Mouse (Mus musculus) left cerebral cortex, postnatal 14 days (tissue): Measurements from ENCODE around the gene Skint6. TPM values are rescaled to one million over a fixed set of nuclear protein-coding genes. Genes with fewer than 3 reads are reported as not detected.
"Not testable (repeated sequence)": the region's sequence is repeated elsewhere in the genome, so short reads cannot be mapped to it uniquely, and the experiment has no call there.

ENCODE experiments used
- DNase-seq, 2 experiments: peaks; one replicate each; pipeline ENCODE4 v3.0.0; 2021 to 2022; ENCODE audit warnings: low spot score in 2 of 2, mixed read lengths in 1 of 2
- intact Hi-C: fragments of 180-260 bp; cut with DNase I; formaldehyde crosslinking; loops from one replicate; pipeline ENCODE4 v1.15.1; 2025
- long read RNA-seq, 2 experiments: library from polyadenylated mRNA; stranded (forward); transcript quantifications; one replicate each; pipeline ENCODE4 v2.0.0; 2021
- total RNA-seq, 2 experiments: library from RNA; stranded (reverse); gene quantifications; 2 replicates each; pipeline ENCODE4 v1.2.3; 2021

Gene Skint6
- total RNA-seq, result not detected
- long read RNA-seq, experiment 1, result 0 reads
- long read RNA-seq, experiment 2, result 0 reads

DNA sequence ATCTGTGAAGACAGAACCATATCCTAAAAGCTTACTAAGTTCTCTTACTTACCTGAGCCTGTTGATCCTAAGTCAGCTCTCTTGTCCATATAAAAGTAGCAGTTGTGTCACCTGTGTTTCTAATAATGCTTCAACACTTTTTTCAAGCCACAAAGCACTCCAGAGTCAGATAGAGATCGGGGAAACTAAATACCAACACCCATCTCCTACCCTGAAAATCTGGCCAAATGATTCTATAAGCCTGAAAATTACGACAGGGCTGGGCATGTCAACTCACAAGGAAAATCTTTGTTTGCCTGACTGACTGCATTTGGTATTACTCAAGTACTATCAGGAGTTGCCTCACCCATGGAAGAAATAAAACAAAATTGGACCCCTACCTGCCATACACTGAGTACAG lies at the start of gene Skint6:
Gene Skint6, minus strand, starts transcription at position 101 of the 400 bp plus-strand sequence.
- intact Hi-C loops, result no loop called here
- no peak for DNase-seq

DNA sequence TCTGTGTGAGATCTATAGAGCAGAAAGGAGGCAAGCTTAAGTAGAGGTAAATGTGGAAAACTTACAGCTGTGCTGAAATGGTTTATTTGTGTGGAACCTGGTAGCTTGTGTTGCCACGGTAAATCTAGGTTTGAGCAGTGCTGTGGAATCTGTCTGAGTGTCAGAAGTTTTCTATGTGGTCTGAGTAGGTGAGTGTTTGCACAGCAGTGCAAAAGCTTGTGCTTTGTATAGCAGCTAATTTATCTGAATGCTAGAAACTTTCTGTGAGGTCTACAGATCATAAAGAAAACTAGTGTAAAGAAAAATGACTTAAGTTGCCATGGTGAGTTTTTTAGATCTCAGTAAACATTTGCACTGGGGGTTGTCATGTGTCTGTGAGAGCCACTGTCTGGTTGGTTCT lies 34.1 kb upstream of the Skint6 start:
- intact Hi-C loops, result no loop called here
- DNase-seq, result no peak

DNA sequence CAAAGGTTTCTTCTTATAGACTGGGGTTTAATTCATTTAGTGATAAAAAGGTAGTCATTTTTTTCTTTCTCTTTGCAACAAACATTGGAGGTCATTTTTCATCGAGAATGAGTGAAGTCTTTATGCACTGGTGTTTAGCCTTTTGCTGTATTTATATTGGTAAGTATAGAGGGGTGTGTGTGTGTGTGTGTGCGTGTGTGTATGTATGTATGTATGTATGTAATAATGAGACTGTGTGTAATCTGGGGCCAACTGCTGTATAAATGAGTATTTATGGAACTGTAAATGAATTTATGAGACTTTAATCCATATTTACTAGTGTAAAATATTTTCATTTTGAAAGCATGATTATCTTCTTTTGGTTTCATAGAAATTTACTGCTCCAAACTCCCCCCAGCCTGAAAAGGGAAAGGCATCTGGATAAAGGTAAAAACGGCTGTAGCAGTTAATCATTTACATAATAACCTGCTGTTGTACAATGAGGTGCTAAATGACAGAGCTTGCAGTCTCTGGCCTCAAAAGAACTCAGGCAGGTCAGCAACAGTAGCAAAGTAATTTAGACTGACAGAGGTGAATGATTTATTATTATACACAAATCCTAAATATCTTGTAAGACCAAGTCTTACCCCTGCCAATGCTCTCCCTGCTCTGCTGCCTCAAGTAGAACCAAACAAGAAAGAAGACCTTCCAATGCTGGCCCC lies 15.2 kb upstream of the Skint6 start:
- DNase-seq, result no peak
- intact Hi-C loops, result no loop called here

DNA sequence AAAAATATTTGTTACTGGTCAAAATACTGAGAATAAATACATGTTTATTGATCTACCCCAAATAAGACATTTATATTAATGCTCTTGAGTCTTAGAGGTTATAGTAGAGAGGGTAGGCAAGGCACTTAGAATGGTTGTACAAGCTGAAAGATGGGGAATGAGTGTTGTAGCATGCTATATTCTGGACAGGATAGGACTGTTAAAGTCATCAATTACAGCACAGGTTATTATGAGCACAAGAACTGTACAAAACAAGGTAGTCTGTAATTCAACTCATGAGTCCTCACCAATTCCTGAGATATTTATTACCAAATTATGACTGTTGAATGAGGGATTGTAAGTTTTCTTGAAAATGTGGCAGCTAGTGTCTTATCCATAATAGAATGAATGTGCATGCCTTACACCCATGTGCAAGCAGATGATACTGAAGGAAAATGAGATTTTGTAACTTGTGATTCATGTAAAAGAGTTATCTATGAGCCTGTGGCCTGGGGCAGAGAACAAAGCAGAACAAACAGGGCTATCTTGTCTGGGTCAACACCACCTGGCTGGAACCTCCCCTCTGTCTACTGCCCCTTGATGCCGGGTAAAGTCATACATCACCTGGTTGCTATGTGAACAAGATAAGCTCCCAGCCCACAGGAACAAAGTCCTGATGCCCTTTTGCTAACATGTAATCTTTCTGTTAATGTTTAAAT lies 23.3 kb downstream of the Skint6 start:
- no peak for DNase-seq
- intact Hi-C loops, result no loop called here

- DNase-seq, result no peak
- intact Hi-C loops, result no loop called here
These were observed 41.0 kb downstream of the Skint6 start for GRCm38 (mm10) chr4:113245808-113246207.

GRCm38 (mm10) chr4:113067621-113068020 lies 219.2 kb downstream of the Skint6 start:
- intact Hi-C loops, result no loop called here
- DNase-seq, result no peak

DNA sequence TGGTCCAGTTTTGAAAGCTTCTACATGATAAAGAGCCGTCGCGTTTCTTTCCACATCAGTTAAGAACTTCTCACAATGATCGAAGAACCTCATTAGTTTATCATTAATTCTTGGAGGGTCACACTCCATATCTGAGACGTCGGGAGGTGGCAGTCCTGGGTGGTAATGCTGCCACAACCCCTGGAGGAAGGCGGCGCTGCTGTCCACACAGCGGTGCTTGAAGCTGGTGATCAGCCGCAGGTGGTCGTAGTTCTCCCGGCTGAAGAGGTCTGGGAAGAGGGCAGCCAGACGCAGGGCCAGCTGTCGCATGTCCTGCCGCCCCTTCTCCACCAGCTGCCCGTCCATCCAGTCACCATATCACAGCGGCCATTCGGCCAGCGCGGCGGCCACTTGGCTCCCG lies 307.6 kb downstream of the Skint6 start:
- DNase-seq, intact Hi-C loops: not testable (repeated sequence)

DNA sequence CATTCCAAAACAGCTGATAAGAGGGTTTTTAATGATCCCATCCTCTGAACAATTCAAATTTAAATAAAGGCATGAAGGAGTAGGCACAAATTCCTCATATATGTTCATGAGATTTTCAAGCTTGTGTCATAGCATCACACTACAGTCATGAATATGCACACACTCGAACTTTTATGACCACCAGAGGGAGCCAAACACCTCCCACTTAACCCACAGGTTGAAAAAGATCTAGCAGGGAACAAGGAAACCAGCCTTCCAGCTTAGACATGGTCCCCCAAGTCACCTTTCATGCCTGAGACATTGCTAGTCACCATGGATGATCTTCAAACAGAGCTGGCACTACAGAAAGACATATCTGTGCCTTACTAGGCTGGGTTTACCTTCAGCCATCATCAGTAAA lies 496.1 kb downstream of the Skint6 start:
- DNase-seq, result no peak
- intact Hi-C loops, result no loop called here

DNA sequence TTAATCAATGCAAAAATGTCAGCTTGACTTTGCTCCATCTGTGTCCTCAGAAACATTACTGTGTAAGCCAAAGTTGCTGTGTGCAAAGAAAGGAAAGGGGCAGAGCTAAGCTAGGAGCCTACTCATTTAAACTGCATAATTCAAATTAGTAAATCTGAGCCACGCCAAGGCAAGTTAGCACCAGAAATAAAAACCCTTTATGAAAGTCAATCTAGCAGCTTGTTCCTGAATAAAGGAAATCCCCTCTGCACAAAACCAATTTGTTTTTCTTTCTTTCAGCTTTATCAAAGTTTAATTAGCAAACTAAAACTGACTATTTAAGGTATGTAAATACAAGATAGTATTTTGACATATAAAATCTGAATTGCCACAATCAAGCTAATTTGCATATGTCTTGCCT lies 512.0 kb downstream of the Skint6 start, which contains the start of gene Skint10:
Gene Skint10, minus strand, starts transcription at position 101 of the 400 bp plus-strand sequence.
- intact Hi-C loops, result no loop called here
- no peak for DNase-seq
